In the genomic region with DNA sequence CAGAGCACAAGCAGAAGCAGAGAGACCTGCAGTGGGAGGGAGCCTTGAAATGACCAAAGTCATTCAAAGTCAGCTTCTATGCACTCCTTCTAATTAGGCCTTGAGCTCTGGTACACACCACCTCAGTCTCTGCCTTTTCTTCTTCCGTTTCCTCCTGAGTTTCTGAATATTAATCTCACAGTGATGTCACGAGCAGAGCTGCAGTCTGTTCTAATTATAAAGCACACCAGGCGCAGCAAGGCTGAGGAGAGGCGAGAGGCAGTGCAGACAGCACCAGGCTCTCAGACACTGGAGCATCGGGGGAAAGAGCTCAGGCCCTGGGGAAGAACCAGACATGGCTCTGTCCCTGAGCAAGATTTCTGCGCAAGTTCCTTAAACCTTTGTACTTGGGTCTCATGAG, we compare ENCODE assay signal across 10 mouse cellular contexts. TPM values are rescaled to one million over a fixed set of nuclear protein-coding genes. Genes with fewer than 3 reads are reported as not detected.
DNase-seq lines count a peak whose midpoint lies in the region; ATAC-seq and TF ChIP-seq lines count a peak whose summit lies in the region.
"Had no signal": no experiment of that assay in that cellular context is flagged by ENCODE, and none has a peak within 500 bp of the region (broad histone marks: within the 10 kb centered on the region; RNA-seq: fewer than 3 reads in every experiment).

No protein-coding gene starts in this region.

- H3K27me3 ChIP-seq in heart, embryonic 12.5 days (replicated peaks), result no peaks in the 10 kb centered on the region
- H3K27me3 ChIP-seq in testis, adult 2 months (ENCODE audit: control insufficient read depth, insufficient read depth, low read length), result no peaks in the 10 kb centered on the region
- H3K27me3 ChIP-seq in intestine, embryonic 15.5 days (replicated peaks), result no peaks in the 10 kb centered on the region

- WGBS in heart, embryonic 12.5 days, result 37% methylated on average over 6 of the region's 6 CpGs
- WGBS in intestine, embryonic 15.5 days, result 45% methylated on average over 6 of the region's 6 CpGs

- no peaks in the 10 kb centered on the region for H3K36me3 ChIP-seq in heart, embryonic 12.5 days
- no peaks in the 10 kb centered on the region for H3K36me3 ChIP-seq in testis, adult 2 months (ENCODE audit: control insufficient read depth, insufficient read depth, low read length)
- H3K36me3 ChIP-seq in intestine, embryonic 15.5 days, result no peaks in the 10 kb centered on the region

- intact Hi-C loops in heart, postnatal 36 days (cut with DNase I), result no loop called here

- H3K4me2 ChIP-seq in heart, embryonic 12.5 days, result peak overlapping the region; percentile 48
- no peak overlapping the region for H3K4me2 ChIP-seq in intestine, embryonic 15.5 days (replicated peaks)

- ATAC-seq in heart, embryonic 12.5 days (ENCODE audit: insufficient number of reproducible peaks, low FRiP score), result no peak
- no peak for ATAC-seq in intestine, embryonic 15.5 days

- TF ChIP-seq POLR2A in testis, adult 2 months (IDR thresholded peaks at IDR 0.05; ENCODE audit: control insufficient read depth, low read depth, low read length), result no peak

- H3K4me3 ChIP-seq in heart, embryonic 12.5 days, result no peak overlapping the region
- no peak overlapping the region for H3K4me3 ChIP-seq in testis, adult 2 months (ENCODE audit: control insufficient read depth, low read depth, low read length)
- H3K4me3 ChIP-seq in intestine, embryonic 15.5 days (replicated peaks), result no peak overlapping the region

- no peak for DNase-seq in heart, postnatal 36 days
- DNase-seq in testis, postnatal 10 days (ENCODE audit: low spot score), result no peak
- no peak for DNase-seq in urinary bladder, adult 18-20 months (ENCODE audit: low spot score in 2 of 2)
- DNase-seq in thymus, postnatal 0 days (ENCODE audit: low spot score), result no peak
- DNase-seq in gastrocnemius, adult 8-10 months (ENCODE audit: low spot score in 2 of 2), result no peak
- DNase-seq: adrenal gland, postnatal 25 days; gastrocnemius, postnatal 25 days had no signal

- TF ChIP-seq CTCF in testis, adult 2 months (IDR thresholded peaks at IDR 0.05; ENCODE audit: control insufficient read depth, insufficient read depth, insufficient replicate concordance, low read depth, low read length), result no peak

- H3K4me1 ChIP-seq in heart, embryonic 12.5 days (replicated peaks), result peaks cover 92% of the 10 kb centered on the region
- peaks cover 13% of the 10 kb centered on the region for H3K4me1 ChIP-seq in testis, adult 2 months (ENCODE audit: control insufficient read depth, insufficient read depth, low read length)
- peaks cover 61% of the 10 kb centered on the region for H3K4me1 ChIP-seq in intestine, embryonic 15.5 days (replicated peaks)

- peak overlapping the region; percentile 99 for H3K27ac ChIP-seq in heart, embryonic 12.5 days (ENCODE audit: poor library complexity, severe bottlenecking)
- H3K27ac ChIP-seq in testis, adult 2 months (ENCODE audit: control insufficient read depth, insufficient read depth, low read depth, low read length), result peak overlapping the region; percentile 5; the same call in 1 of the 2 replicates
- peak overlapping the region; percentile 1; the same call in 1 of the 2 replicates for H3K27ac ChIP-seq in intestine, embryonic 15.5 days

- H3K9me3 ChIP-seq in heart, embryonic 12.5 days (replicated peaks), result no peaks in the 10 kb centered on the region
- H3K9me3 ChIP-seq in intestine, embryonic 15.5 days, result no peaks in the 10 kb centered on the region

- H3K9ac ChIP-seq in heart, embryonic 12.5 days, result peak overlapping the region; percentile 61; the same call in 1 of the 2 replicates
- H3K9ac ChIP-seq in intestine, embryonic 15.5 days, result no peak overlapping the region

RNA-seq across cellular contexts. Expression of gene Shb, which starts 23.8 kb away (rescaled TPM):
- 13.9 and 15.3 TPM in 2 replicates for polyA plus RNA-seq in heart, embryonic 12.5 days (2016; fragmentation: Nextera tagmentation; extraction: Ambion mirVana)
- total RNA-seq in heart, postnatal 36 days (2021), result 10 to 100 TPM; 24.2 to 40.9 TPM
- polyA plus RNA-seq in testis, adult 2 months (2012; rRNA removed), result 7.3 and 8.7 TPM in 2 replicates
- polyA plus RNA-seq in intestine, embryonic 15.5 days (2015; fragmentation: Nextera tagmentation; extraction: Ambion mirVana), result 4.0 and 4.8 TPM in 2 replicates
- polyA plus RNA-seq in thymus, postnatal 0 days (2015; fragmentation: Nextera tagmentation; extraction: Ambion mirVana), result 3.9 and 4.7 TPM in 2 replicates
- total RNA-seq in gastrocnemius, adult 8-10 months (2022), result 1 to 10 TPM; 4.1 to 8.8 (median 6.6) TPM

Comparison
In these comparisons a context has a peak if more than half of its experiments do, and no peak if none do; other contexts are left out.
1. H3K27ac ChIP-seq: peak in every context shown above with its lines; median percentile 99 in heart, embryonic 12.5 days; 5 in testis, adult 2 months; 1 in intestine, embryonic 15.5 days.